Mouse (Mus musculus): ENCODE measurements around the gene Gm17660.

Gm17660 gene

DNA sequence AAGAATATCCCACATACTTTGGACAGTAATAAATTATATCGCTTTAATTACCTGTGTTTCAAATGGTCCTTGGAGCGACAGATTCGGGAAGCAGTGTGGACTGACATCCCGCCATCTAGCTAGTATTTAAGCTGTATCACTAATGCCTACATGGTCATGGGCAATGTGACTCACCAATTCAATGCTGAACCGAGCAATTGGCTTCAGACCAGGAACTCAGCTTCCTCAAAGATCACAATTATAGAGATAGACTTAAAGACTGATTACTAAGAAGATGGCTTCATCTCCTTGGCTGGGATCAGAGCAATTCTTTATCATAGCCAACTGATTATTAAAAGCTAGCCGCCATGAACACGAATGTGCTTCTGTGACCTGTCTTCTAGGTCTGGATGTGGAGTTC, at the start of gene Gm17660:
Gene Gm17660, minus strand, starts transcription at position 101 of the 400 bp plus-strand sequence.
- DNase-seq, result no peak

DNA sequence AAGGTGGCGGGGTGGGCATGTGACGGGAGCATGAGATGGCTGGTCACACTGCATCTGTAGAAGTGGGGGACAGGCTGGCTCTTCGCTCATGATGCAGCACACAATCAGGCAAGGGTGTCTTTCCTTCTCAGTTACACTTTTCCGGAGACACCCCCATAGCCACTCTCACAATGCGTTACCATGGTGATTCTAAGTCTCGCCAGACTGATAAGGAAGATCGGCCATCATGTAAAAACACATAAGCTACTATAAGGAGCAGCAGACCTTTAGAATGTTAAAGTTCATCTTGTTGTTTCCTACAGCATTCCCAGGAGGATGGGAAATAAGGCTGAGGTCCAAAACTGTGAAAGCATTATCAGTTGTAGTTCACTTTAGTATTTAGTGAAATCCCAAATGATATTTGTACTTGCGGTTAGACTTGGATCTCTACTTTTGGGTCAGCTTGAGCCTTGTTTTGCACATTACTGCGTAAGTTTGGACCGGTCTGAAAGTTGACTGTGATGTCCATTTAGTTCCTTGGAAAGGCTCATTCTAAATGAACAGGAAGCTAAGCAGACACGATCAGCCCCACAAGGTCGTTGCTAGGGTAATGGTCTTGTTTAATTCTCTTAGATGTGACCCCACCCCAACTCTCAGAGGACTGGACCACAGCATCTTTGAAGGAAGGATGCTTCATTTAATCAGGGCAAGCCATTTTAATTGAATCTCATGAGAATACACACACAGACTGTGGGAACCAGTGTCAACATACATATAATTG, 49.3 kb upstream of the Gm17660 start:
- no peak for DNase-seq

DNA sequence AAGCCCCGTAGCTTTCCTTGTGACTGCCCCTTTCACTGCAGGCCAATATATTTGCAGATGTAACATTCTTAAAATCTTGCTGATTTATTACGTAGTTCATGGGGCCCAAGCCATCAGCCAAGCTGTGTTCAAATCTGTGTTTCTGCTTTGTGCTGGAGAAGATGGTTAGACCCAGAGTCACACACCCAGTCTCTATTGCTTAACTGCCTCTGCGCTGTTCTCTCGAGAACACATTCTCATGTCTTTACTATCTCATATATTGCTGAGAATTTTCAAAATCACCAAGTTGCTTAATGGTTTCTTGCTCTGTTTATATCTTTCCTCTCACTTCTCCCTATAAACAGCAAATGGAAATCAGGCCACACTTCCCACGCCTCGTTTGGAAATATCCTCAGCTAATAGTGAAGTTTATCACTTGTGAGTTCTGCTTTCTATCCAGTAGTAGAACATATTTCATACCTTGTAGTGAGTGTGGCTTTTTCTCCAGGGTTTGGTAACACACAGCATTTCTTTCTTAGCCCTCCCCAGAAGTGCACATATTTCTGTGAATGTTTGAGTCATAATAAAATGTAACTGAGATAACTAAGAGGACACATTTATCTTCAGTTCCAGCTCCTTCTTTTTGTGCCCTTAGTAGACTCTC, 46.7 kb upstream of the Gm17660 start:
- no peak for DNase-seq

DNA sequence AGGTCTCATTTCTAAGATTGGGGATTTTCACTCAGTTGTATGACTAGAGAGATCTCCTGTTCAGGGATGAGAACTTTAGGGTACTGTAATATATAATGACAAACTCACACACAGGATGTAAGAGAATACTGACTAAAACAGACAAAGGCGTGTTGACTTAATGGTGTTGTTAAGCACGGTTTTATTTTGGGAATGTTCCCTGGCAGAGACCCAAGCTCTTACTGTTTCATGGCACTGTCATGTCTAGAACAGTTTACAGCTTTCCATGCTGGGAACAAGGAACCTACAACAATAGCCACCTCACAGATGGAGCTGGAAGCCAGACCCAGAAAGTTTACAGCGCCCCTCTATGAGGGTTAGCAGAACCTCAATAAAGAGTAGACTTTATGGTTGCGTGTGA, 38.5 kb upstream of the Gm17660 start:
- peak; percentile 73 for DNase-seq

DNA sequence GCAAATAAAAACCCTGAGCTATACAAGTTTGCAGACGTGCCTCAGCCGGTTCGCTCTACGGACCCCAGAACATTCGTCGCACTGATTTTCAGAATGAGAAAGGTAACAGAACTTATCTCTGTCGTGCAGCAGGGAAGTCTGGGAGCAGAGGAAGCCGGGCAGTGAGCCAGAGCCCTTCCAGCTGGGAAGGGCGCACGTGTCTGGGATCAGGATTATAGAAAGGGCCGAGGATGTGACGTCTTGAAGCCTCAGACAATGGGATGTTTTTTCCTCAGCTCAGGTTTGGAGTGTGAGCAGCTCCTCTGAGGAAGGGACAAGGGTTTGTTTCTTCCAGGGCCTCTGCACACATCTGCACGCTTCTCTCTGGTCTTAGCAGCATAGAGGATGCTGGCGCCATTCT, 37.7 kb upstream of the Gm17660 start:
- DNase-seq, result peak; percentile 30

DNA sequence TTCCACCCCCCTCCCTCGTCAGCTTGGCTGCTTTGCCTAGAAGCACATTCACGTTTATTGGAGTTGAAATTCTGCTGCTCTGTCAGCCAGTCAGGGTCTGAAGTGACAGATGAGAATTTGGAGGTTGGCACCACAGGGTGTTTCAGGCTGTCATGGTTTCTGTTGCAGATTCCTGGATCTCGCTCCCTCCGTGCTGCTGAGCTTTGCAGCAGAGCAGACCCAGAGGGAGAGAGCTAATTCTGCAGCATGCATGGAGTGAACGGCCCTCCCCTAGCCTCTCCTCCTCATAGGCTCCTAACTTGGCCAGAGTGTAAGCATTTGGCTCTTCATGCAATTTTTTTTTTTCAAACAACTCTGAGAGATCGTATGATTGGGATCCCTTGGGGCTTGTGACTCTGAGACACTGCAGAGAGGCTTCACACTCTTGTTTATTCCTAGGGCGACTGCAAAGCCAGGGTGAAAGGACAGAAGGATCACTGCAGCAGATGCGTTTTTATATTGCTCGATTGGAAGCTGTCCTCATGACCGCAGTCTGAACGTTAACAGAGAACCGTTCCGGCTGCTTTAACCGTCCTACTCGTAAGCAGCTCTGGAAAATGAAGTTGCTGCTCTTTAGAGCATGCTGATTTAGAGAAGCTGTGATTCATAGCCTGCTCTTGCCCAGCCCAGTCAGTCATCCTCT, 36.2 kb upstream of the Gm17660 start, which contains the start of gene Sparcl1:
Gene Sparcl1, minus strand, starts transcription at position 243 of the 682 bp plus-strand sequence.
- DNase-seq, result peak; percentile 82

DNA sequence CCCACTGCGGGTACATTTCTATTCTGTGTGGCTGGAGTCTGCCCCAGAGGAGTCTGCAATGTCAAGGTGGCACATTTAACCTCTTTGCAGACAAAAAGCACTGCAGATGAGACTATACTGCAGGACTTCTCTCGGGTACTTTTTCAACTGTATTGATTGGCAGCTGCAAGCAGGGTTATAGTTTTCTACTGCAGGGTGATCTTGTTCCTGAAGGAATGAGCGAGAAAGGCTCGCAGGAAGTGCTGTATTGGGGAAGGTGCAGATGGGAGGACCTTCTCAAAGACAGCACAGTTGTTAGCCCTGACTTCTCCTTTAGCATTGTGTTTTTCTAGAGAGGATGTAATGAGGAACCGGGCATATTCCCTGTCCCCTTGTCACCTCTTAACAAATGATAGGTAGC, 35.1 kb upstream of the Gm17660 start:
- no peak for DNase-seq

DNA sequence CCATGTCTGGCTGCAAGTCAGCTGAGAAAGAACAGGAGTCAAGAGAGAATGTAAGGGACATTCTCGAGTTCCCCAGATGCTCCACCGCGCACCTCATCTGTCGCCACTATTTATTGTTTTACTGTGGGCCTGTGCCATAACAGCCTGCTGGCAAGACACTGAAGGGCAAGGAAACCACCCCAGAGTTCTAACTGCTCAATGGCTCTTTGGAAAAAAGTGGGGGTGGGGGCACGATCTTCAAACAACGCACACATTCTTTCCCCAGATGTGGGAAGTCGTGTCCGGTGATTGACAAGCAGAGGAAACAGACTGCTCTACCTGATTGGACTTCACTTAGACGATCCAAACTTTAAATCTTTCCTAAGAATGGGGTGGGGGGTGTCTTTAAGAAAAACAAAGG, 34.6 kb upstream of the Gm17660 start:
- peak; percentile 33 for DNase-seq

DNA sequence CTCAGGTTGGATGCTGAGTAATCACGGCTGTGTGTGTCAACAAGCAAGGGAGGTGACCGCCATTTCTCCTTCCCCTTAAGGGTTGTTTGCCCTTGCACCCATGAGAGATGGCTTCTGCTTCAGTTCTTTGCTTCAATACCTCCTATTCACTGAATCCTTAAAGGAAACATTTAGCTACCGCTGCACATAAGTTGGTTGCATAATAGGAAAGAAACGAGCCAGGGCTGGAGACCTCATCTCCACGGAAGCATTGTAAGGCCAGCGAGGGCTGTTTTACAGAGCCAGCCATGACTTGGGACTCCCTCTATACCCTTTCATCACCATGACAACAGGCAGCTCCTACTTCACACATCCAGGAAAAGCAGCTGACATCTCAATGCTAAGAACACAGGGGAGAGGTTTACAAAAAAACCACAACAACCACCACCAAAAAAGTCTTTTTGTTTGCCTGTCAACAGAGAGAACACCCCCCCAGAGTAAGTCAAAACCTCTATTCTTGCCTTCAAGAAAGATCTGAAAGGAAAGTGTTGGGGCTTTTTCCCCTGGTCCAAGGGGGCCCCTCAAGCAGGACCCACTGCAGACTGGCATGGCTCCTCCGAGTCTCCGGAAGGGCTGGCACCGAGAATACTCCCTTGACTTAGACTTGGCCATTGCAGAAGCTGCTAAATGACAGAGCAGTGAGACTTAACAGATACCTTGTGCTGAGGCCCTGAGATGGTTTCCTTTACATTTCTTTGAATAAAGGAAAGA, 32.9 kb upstream of the Gm17660 start:
- DNase-seq, result peak; percentile 82

DNA sequence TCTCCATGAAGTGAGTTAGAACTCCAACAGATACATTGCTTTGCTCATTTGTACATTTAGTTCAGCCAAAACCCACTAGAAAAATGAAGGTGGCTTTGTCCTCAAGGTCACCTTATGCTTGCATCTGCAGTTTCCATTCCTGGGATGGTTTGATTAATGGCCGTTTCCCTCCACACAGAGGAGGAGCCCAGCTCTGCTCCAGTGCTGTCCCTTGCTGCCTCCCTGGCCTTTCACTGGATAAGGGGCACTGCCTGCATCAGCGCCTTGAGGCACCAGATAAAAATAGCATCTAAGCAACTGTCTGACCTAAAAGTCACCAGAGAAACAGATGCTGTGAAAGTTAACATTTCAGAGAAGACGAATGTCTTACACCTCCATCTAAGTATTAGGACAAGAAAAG, 32.1 kb upstream of the Gm17660 start:
- no peak for DNase-seq

DNA sequence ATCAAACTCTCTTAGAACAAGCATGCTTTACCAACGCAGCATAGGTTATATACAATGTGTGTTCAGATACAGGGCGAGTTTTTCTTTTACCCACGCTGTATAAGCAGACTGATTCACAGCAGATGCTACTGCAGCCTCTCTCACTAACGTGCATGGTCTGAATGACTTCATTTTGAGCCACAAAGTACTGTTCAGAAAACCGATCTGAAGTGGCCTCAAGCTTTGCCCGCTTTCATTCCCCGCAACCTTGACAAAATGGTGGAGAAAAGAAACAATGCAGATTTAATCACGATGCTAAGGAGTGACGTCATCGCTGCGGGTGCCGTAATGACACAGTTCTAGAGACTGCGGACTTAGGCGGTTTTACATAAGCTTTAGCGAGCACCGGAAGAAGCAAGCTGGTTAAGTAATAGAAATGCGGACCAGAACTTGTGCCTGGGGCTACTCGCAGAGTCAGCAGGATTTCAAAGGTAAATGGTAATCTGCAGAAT, 31.5 kb upstream of the Gm17660 start:
- peak; percentile 64 for DNase-seq

DNA sequence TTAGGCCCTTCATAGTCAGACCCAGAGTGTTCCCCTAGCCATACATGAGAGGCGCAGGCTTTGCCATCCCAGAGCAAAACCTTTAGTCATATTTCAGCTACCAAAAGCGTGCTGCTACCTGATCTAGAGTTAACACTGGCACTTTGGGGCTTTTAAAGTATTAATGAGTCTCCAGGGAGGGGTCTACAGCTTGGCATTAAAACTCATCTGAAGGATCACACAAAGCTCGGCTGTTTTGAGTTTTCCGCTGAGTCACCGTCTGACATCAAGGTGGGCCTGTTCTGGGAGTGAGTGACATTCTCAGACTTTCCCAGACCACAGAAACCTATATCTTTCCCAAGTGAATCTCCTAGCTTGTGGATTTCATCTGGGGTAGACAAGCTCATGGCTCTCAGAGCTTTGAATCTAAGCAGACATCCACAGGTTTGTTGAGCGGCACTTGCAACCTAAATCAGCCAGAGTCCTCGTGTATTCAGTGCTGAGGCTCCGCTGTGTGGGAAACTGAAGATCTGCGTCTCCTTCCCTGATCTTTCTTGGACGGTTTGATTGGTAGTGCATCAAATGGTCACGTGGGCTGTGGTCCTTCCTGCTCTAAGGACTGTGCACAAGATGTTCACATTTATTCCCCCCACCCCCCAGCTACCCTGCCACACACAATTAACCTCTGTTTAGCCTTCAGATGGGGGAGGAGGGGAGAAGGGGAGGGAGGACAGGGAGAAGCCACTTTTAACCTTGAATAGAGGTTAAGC, 30.9 kb upstream of the Gm17660 start:
- peak; percentile 38 for DNase-seq

DNA sequence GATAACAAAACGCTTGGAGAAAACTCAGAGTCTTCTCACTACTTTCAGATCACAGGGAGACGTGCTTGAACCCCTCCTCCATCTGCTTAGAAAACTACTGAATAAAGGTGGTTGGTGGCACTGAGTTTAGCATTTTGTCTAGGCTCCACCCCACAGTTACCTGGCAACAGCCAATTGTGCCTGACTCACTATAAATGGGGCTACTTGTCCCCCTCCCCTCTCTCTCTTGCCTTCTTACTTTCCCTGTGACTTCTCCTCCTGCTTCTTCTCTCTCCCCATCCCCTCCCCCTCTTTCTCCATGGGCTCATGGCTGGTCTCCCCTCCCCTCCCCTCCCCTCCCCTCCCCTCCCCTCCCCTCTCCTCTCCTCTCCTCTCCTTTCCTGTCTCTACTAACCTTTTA, 26.7 kb upstream of the Gm17660 start:
- no peak for DNase-seq

DNA sequence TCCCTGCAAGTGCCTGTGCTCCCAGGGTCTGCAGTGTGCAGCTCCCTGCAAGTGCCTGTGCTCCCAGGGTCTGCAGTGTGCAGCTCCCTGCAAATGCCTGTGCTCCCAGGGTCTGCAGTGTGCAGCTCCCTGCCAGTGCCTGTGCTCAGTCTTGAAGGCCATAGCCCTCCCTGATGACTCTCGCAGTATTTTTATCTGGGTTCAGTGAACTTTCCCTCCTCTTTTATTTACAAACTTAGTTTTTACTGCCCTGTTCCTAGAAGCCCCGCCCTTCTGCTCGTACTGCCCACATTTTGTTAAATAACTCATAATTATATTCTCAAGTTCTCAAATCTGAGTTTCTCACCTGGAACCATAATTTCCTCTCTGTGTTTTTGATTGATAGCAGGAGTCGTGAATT, 25.8 kb upstream of the Gm17660 start:
- no peak for DNase-seq

DNA sequence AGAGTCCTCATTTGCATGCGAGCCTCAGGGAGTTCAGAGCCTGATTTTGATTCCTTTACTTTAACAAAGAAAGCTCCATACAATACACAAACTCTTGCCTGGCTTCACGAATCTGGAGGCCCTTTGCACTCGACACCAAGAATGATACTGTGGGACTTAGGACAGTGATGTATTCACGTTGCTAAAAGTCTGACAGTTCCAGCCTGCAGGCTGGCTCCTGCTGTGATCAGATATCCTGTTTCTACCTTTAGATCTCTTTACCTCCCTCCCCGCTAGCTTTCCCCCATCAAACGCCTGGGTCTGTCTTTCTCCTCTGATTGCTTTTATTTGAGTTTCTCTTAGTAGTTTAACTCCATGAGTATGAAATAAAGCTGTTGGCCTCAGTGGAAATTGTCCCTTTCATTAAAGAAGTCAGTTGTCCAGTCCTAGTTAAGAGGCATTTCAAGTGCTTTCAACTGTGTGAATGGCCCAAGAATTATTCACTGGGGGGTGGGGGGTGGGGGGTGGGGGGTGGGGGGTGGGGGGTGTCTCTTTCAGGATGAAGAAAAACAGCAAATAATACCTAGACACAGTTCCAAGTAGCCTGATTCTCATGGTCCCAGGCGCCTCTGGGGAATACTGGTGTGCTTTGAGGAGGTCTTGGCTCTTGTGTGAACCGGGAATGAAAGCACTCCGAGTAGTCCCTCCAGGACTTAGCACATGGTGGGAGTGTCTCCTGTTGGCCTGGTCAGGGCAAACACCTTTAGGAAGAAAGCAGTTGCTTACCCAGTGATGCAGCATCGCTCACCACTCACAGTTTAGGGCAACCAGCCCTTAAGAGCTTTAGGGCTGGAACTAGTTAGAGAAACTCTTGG, 24.5 kb upstream of the Gm17660 start:
- DNase-seq, result peak; percentile 35

DNA sequence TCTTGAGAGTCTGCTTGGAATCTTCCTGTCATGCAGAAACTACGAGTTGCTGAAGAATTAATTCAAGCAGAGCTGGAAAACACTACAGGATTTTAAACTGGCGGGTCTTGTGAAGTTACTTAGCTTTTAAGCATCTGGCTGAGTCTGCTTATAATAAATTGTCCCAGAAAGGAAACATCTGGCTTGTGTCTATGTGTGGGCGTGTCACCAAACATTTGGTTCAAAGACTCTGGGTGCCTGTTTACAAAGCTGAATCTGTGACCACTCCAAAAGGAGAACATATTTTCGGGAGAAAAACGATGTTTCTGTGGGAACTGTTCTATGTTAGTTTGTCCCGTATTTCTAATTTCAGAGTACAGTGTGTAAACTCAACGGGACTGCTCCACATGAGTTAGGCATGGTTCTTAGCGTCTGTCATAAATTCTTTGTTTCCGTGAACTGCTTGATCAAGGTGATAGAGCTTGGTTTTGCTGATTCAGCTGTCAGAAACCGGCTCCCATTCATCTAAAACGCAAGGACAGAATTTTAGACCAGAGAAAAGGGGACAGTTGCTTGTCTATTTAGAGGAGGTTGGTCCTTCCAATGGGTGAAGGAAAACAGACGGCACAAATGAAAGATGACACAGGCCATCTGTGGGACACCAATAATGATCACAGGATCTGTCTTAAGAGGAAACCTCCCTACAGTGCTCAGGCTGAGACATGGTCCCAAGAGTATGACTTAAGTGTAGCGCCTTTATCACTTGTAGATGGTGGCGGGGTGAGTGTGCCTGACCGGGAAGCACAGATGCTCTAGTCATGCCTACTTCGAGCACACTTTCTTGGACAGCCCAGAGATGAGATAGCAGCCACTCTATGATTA, 18.9 kb upstream of the Gm17660 start:
- DNase-seq, result no peak

DNA sequence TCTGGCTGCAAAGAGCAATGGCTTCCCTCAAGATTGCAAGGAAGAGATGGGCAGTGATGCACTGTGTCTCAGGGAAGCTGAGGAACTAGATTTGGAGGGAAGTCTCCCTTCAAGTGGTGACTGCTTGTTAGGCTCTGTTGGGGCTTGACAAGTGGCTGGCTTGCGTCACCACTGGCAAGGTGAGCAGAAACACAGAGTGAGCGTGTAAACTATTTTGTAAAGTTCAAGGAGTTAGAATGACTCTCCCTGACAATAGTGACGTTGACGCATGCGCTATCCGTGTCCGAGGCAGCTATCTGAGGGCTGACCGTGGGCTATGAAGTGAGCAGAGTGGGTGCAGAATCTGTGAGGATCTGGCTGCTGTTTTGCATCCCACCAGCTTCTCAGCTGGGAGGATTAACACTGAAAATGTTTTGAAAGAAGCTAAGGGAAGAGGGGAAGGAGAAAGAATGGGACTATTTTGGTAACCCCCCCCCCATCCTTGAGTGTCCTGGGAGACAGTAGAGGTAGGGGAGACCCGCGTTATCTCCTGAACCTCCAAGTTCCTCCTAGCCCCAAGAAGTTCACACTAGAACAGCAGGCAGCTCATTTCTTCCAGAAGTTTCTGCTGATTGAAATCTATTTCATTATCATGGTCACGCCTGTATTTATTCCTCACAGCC, 18.1 kb upstream of the Gm17660 start:
- no peak for DNase-seq

DNA sequence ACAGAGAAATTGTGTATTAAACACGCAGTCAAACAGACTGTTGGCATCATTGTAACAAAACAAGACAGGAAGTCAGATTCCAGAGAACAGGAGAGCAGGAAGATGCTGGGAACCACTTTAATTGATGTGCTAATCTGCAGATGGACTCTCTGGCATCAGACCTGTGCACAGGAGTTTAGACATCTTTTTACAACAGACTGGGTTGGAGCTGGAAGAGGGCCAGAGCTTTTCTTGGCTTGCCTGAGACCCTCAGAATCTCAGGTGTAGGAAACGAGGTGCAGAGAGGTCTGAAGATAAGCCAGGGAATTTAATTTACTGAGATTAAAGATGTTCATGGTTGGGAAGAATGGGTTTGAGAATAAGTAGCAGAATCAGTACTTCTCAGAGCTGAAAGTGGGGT, 12.3 kb upstream of the Gm17660 start:
- DNase-seq, result no peak

DNA sequence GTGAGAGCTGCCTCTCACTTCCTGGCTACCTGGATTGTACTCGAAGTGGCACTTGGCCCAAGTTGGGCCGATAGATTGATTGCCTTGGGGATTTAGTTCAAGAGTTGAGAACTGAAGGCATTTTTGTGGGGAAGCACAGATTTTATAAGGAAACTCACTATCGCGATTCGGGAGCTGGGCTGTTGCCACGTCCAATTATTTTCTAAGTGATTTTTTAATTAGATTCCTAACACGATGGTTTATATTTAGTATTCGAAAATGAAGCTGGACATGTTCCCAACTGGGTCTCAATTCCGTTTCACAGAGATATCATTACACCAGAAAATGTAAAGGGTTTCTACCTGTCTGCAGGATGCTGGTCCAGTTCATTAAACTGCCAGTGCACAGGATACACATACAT, 8.0 kb upstream of the Gm17660 start:
- no peak for DNase-seq

DNA sequence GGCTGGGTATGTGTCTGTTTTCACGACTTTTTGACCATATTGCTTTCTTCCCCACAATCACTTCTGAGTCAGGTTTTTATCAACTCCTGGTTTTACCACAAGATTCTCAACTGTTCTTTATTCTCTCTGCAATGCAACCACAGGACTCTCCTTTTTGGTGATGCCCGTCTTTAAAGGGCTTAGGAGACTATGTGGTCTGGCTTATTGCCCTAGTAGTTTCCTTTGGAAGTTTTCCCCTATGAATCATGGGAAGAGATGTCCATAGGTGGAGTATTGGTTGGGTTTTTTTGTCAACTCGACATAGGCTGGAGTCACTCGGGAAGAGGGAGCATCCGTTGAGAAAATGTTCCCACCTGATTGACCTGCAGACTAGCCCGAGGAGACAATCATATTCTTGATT, 3.3 kb upstream of the Gm17660 start:
- DNase-seq, result no peak

Measured in layer of hippocampus, adult 9-11 months (tissue).